Mouse (Mus musculus): Measurements from ENCODE around the gene Tph1. TPM values are rescaled to one million over a fixed set of nuclear protein-coding genes. Genes with fewer than 3 reads are reported as not detected.
"Not testable (repeated sequence)": the region's sequence is repeated elsewhere in the genome, so short reads cannot be mapped to it uniquely, and the experiment has no call there.

The Tph1 gene
- polyA plus RNA-seq, 1 experiment = 1.5 TPM

GRCm38 (mm10) chr7:46680732-46681131, 8.4 kb upstream of the Tph1 start:
- TF ChIP-seq CTCF (IDR thresholded peaks at IDR 0.05; ENCODE audit: low read depth, low read length) (no peak), EP300 (IDR thresholded peaks at IDR 0.05; ENCODE audit: insufficient read depth, low read depth, low read length) (no peak), POLR2A (IDR thresholded peaks at IDR 0.05; ENCODE audit: insufficient read depth, low read length) (no peak)
- H3K27me3 ChIP-seq (ENCODE audit: control insufficient read depth, insufficient read depth, low read length, poor library complexity, severe bottlenecking) = no peaks in the 10 kb centered on the region

GRCm38 (mm10) chr7:46679044-46679443, 6.7 kb upstream of the Tph1 start:
- not testable (repeated sequence) for H3K27me3 ChIP-seq (ENCODE audit: control insufficient read depth, insufficient read depth, low read length, poor library complexity, severe bottlenecking); H3K4me3 ChIP-seq (ENCODE audit: low read depth, low read length); H3K36me3 ChIP-seq (ENCODE audit: control insufficient read depth, insufficient read depth, low read length, poor library complexity, severe bottlenecking); H3K9me3 ChIP-seq (replicated peaks; ENCODE audit: control insufficient read depth, insufficient read depth, low read length, poor library complexity, severe bottlenecking); H3K4me1 ChIP-seq (ENCODE audit: control insufficient read depth, insufficient read depth, low read length); H3K27ac ChIP-seq (ENCODE audit: insufficient read depth, low read length); H3K9ac ChIP-seq (ENCODE audit: low read depth, poor library complexity, severe bottlenecking)

More at GRCm38 (mm10) chr7:46680732-46681131, 8.4 kb upstream of the Tph1 start:
- Histone ChIP-seq H3K4me3 (ENCODE audit: low read depth, low read length) (no peak overlapping the region), H3K9ac (ENCODE audit: low read depth, poor library complexity, severe bottlenecking) (no peak overlapping the region), H3K27ac (ENCODE audit: insufficient read depth, low read length) (no peak overlapping the region), H3K36me3 (ENCODE audit: control insufficient read depth, insufficient read depth, low read length, poor library complexity, severe bottlenecking) (no peaks in the 10 kb centered on the region), H3K4me1 (ENCODE audit: control insufficient read depth, insufficient read depth, low read length) (no peaks in the 10 kb centered on the region), H3K9me3 (replicated peaks; ENCODE audit: control insufficient read depth, insufficient read depth, low read length, poor library complexity, severe bottlenecking) (no peaks in the 10 kb centered on the region)

GRCm38 (mm10) chr7:46678417-46678816, 6.1 kb upstream of the Tph1 start:
- TF ChIP-seq POLR2A (IDR thresholded peaks at IDR 0.05; ENCODE audit: insufficient read depth, low read length) = no peak
- no peak for TF ChIP-seq CTCF (IDR thresholded peaks at IDR 0.05; ENCODE audit: low read depth, low read length)
- TF ChIP-seq EP300 (IDR thresholded peaks at IDR 0.05; ENCODE audit: insufficient read depth, low read depth, low read length) = no peak
- Histone ChIP-seq H3K4me3 (ENCODE audit: low read depth, low read length) (no peak overlapping the region), H3K27ac (ENCODE audit: insufficient read depth, low read length) (no peak overlapping the region)

GRCm38 (mm10) chr7:46676808-46677360, 4.5 kb upstream of the Tph1 start:
- Histone ChIP-seq H3K9ac (ENCODE audit: low read depth, poor library complexity, severe bottlenecking) (no peak overlapping the region), H3K9me3 (replicated peaks; ENCODE audit: control insufficient read depth, insufficient read depth, low read length, poor library complexity, severe bottlenecking) (no peaks in the 10 kb centered on the region), H3K27me3 (ENCODE audit: control insufficient read depth, insufficient read depth, low read length, poor library complexity, severe bottlenecking) (no peaks in the 10 kb centered on the region), H3K4me3 (ENCODE audit: low read depth, low read length) (no peak overlapping the region), H3K36me3 (ENCODE audit: control insufficient read depth, insufficient read depth, low read length, poor library complexity, severe bottlenecking) (no peaks in the 10 kb centered on the region), H3K27ac (ENCODE audit: insufficient read depth, low read length) (no peak overlapping the region), H3K4me1 (ENCODE audit: control insufficient read depth, insufficient read depth, low read length) (no peaks in the 10 kb centered on the region)
- TF ChIP-seq CTCF (IDR thresholded peaks at IDR 0.05; ENCODE audit: low read depth, low read length) = no peak
- no peak for TF ChIP-seq POLR2A (IDR thresholded peaks at IDR 0.05; ENCODE audit: insufficient read depth, low read length)

More at GRCm38 (mm10) chr7:46678417-46678816, 6.1 kb upstream of the Tph1 start:
- no peaks in the 10 kb centered on the region for H3K36me3 ChIP-seq (ENCODE audit: control insufficient read depth, insufficient read depth, low read length, poor library complexity, severe bottlenecking)
- H3K4me1 ChIP-seq (ENCODE audit: control insufficient read depth, insufficient read depth, low read length) = no peaks in the 10 kb centered on the region
- no peak overlapping the region for H3K9ac ChIP-seq (ENCODE audit: low read depth, poor library complexity, severe bottlenecking)
- no peaks in the 10 kb centered on the region for H3K27me3 ChIP-seq (ENCODE audit: control insufficient read depth, insufficient read depth, low read length, poor library complexity, severe bottlenecking)
- no peaks in the 10 kb centered on the region for H3K9me3 ChIP-seq (replicated peaks; ENCODE audit: control insufficient read depth, insufficient read depth, low read length, poor library complexity, severe bottlenecking)

GRCm38 (mm10) chr7:46675886-46676285, 3.5 kb upstream of the Tph1 start:
- no peak for TF ChIP-seq CTCF (IDR thresholded peaks at IDR 0.05; ENCODE audit: low read depth, low read length)
- TF ChIP-seq EP300 (IDR thresholded peaks at IDR 0.05; ENCODE audit: insufficient read depth, low read depth, low read length) = no peak
- TF ChIP-seq POLR2A (IDR thresholded peaks at IDR 0.05; ENCODE audit: insufficient read depth, low read length) = no peak
- Histone ChIP-seq H3K9ac (ENCODE audit: low read depth, poor library complexity, severe bottlenecking) (no peak overlapping the region), H3K27me3 (ENCODE audit: control insufficient read depth, insufficient read depth, low read length, poor library complexity, severe bottlenecking) (no peaks in the 10 kb centered on the region), H3K27ac (ENCODE audit: insufficient read depth, low read length) (no peak overlapping the region), H3K9me3 (replicated peaks; ENCODE audit: control insufficient read depth, insufficient read depth, low read length, poor library complexity, severe bottlenecking) (no peaks in the 10 kb centered on the region), H3K4me3 (ENCODE audit: low read depth, low read length) (no peak overlapping the region), H3K4me1 (ENCODE audit: control insufficient read depth, insufficient read depth, low read length) (no peaks in the 10 kb centered on the region), H3K36me3 (ENCODE audit: control insufficient read depth, insufficient read depth, low read length, poor library complexity, severe bottlenecking) (no peaks in the 10 kb centered on the region)

GRCm38 (mm10) chr7:46675061-46675460, 2.7 kb upstream of the Tph1 start:
- H3K4me3 ChIP-seq (ENCODE audit: low read depth, low read length) = no peak overlapping the region
- TF ChIP-seq CTCF (IDR thresholded peaks at IDR 0.05; ENCODE audit: low read depth, low read length) (no peak), EP300 (IDR thresholded peaks at IDR 0.05; ENCODE audit: insufficient read depth, low read depth, low read length) (no peak), POLR2A (IDR thresholded peaks at IDR 0.05; ENCODE audit: insufficient read depth, low read length) (no peak)
- no peaks in the 10 kb centered on the region for H3K9me3 ChIP-seq (replicated peaks; ENCODE audit: control insufficient read depth, insufficient read depth, low read length, poor library complexity, severe bottlenecking)
- no peaks in the 10 kb centered on the region for H3K36me3 ChIP-seq (ENCODE audit: control insufficient read depth, insufficient read depth, low read length, poor library complexity, severe bottlenecking)
- no peaks in the 10 kb centered on the region for H3K4me1 ChIP-seq (ENCODE audit: control insufficient read depth, insufficient read depth, low read length)
- no peaks in the 10 kb centered on the region for H3K27me3 ChIP-seq (ENCODE audit: control insufficient read depth, insufficient read depth, low read length, poor library complexity, severe bottlenecking)
- no peak overlapping the region for H3K9ac ChIP-seq (ENCODE audit: low read depth, poor library complexity, severe bottlenecking)
- no peak overlapping the region for H3K27ac ChIP-seq (ENCODE audit: insufficient read depth, low read length)

Measured in ES-Bruce4 (cell line).